Mouse (Mus musculus): ENCODE results near the gene Tspo. TPM values are rescaled to one million over a fixed set of nuclear protein-coding genes. Genes with fewer than 3 reads are reported as not detected.

Gene Tspo
- polyA plus RNA-seq, 1 experiment: 402 TPM

DNA sequence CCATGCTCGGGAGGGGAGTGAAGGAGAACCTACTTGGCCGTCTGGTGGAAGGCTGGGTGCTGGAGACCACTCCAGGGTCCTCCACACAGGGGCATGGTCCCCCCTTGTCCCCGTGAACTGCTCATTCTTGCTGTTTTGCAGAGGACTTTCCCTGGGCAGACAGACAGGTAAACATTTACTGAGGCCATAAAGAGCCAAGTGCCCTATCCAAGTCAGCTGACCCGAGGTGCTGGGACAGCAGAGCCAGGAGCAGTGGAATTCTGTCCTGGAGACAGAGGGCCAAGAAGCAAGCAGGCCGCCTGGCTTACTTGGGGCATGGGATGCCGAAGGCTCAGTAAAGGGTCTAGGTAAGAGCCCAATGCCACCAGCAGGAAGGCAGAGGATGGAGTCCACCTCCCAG, 32.7 kb upstream of the Tspo start:
- no peaks in the 10 kb centered on the region for H3K27me3 ChIP-seq (replicated peaks; ENCODE audit: control insufficient read depth, insufficient read depth, low read length)
- no peaks in the 10 kb centered on the region for H3K36me3 ChIP-seq (ENCODE audit: control insufficient read depth, insufficient read depth, low read length)
- peaks cover 30% of the 10 kb centered on the region for H3K4me1 ChIP-seq (ENCODE audit: control insufficient read depth, insufficient read depth, low read length)
- H3K4me3 ChIP-seq (ENCODE audit: insufficient read depth, low read depth, low read length): peak overlapping the region; percentile 32; the same call in 1 of the 2 replicates
- DNase-seq: peak; percentile 89
- TF ChIP-seq CTCF (conservative IDR thresholded peaks at IDR 0.05; ENCODE audit: insufficient read depth, insufficient read length, low read depth, low read length) (no peak), POLR2A (IDR thresholded peaks at IDR 0.05; ENCODE audit: low read depth, low read length) (peak; percentile 63)
- peak overlapping the region; percentile 97 for H3K27ac ChIP-seq (ENCODE audit: insufficient read depth, low read depth, low read length)
- 31% methylated on average over 6 of the region's 6 CpGs for whole genome bisulfite sequencing

- Histone ChIP-seq H3K36me3 (ENCODE audit: control insufficient read depth, insufficient read depth, low read length) (no peaks in the 10 kb centered on the region), H3K27me3 (replicated peaks; ENCODE audit: control insufficient read depth, insufficient read depth, low read length) (no peaks in the 10 kb centered on the region), H3K4me3 (ENCODE audit: insufficient read depth, low read depth, low read length) (peak overlapping the region; percentile 32; the same call in 1 of the 2 replicates), H3K4me1 (ENCODE audit: control insufficient read depth, insufficient read depth, low read length) (peaks cover 35% of the 10 kb centered on the region), H3K27ac (ENCODE audit: insufficient read depth, low read depth, low read length) (no peak overlapping the region)
- peak; percentile 44 for DNase-seq
- 77% methylated on average over 5 of the region's 5 CpGs for WGBS
- TF ChIP-seq POLR2A (IDR thresholded peaks at IDR 0.05; ENCODE audit: low read depth, low read length) (no peak), CTCF (conservative IDR thresholded peaks at IDR 0.05; ENCODE audit: insufficient read depth, insufficient read length, low read depth, low read length) (peak; percentile 68)
Observed at GRCm38 (mm10) chr15:83531961-83532469, 31.4 kb upstream of the Tspo start.

GRCm38 (mm10) chr15:83532606-83533005, 30.8 kb upstream of the Tspo start:
- TF ChIP-seq CTCF (conservative IDR thresholded peaks at IDR 0.05; ENCODE audit: insufficient read depth, insufficient read length, low read depth, low read length) (no peak), POLR2A (IDR thresholded peaks at IDR 0.05; ENCODE audit: low read depth, low read length) (no peak)
- no peak overlapping the region for H3K27ac ChIP-seq (ENCODE audit: insufficient read depth, low read depth, low read length)
- WGBS: 74% methylated on average over 7 of the region's 7 CpGs
- no peak overlapping the region for H3K4me3 ChIP-seq (ENCODE audit: insufficient read depth, low read depth, low read length)
- DNase-seq: no peak
- H3K4me1 ChIP-seq (ENCODE audit: control insufficient read depth, insufficient read depth, low read length): peaks cover 35% of the 10 kb centered on the region
- no peaks in the 10 kb centered on the region for H3K27me3 ChIP-seq (replicated peaks; ENCODE audit: control insufficient read depth, insufficient read depth, low read length)
- H3K36me3 ChIP-seq (ENCODE audit: control insufficient read depth, insufficient read depth, low read length): no peaks in the 10 kb centered on the region

DNA sequence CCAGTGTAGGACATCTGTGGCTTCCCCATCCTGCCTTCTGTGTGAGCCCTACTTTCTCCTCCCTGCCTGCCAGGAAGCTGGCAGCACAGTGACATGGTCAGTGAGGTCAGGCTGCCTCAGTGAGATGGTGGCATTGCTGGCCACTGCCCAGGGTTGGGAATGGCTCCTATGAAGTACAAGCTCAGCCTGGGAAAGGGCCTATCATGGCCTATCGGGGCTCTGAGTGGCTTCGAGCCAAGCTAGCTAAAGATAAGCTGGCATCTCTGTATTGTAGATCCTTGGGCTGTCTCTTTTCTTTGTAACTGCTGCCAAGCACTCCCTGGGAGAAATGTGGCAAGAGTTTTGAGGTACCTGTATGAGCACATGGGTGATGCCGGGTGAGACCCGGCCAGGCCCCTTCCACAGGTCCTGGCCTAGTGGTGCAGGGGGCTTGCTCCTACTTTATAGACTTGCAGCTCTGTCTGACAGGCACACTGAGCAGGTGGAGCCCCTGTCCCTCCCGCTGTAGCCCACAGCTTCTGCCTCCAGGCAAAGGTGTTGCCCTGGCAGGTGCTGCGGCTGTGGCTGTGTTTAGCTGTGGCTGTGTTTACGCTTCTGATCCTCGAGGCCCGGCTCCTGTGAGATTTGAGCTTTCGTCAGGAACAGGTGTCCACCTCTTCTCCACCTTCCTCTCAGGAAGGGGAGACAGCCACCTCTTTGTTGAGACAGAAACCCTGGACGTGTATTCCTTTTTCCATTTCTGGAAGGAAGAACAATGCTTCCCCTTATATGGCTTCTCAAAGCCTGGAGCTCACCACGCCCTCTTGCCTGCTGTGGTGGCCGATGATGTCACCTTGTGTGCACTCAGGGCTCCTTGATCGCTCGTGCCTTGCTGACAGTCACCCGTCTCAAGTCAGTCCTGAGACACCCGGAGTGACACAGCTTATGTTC, 28.2 kb upstream of the Tspo start:
- 53% methylated on average over 17 of the region's 17 CpGs for WGBS
- no peak overlapping the region for H3K4me3 ChIP-seq (ENCODE audit: insufficient read depth, low read depth, low read length)
- H3K36me3 ChIP-seq (ENCODE audit: control insufficient read depth, insufficient read depth, low read length): no peaks in the 10 kb centered on the region
- H3K27me3 ChIP-seq (replicated peaks; ENCODE audit: control insufficient read depth, insufficient read depth, low read length): no peaks in the 10 kb centered on the region
- no peak overlapping the region for H3K27ac ChIP-seq (ENCODE audit: insufficient read depth, low read depth, low read length)
- TF ChIP-seq POLR2A (IDR thresholded peaks at IDR 0.05; ENCODE audit: low read depth, low read length) (no peak), CTCF (conservative IDR thresholded peaks at IDR 0.05; ENCODE audit: insufficient read depth, insufficient read length, low read depth, low read length) (no peak)
- peaks cover 34% of the 10 kb centered on the region for H3K4me1 ChIP-seq (ENCODE audit: control insufficient read depth, insufficient read depth, low read length)
- DNase-seq: no peak

DNA sequence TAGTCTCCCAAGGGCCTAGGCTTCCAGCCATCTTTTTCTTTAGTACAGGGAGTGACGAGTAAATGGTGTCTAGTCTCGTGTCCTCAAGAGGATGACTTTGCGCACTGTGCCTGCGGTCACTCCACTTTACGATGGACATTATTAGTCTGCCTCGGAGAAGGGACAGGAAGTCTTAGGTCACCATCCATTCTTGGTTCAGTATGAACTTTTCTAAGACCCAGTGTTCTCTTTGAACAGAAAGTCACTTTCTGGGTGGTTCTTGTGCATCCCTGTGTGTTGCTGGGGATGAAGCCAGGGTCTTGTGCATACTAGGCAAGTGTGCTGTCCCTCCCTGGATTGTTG, 27.5 kb upstream of the Tspo start:
- no peak overlapping the region for H3K27ac ChIP-seq (ENCODE audit: insufficient read depth, low read depth, low read length)

GRCm38 (mm10) chr15:83538855-83539254, 24.5 kb upstream of the Tspo start:
- no peak for TF ChIP-seq POLR2A (IDR thresholded peaks at IDR 0.05; ENCODE audit: low read depth, low read length)
- TF ChIP-seq CTCF (conservative IDR thresholded peaks at IDR 0.05; ENCODE audit: insufficient read depth, insufficient read length, low read depth, low read length): no peak
- WGBS: 85% methylated on average over 2 of the region's 2 CpGs

More for the DNA sequence above, 27.5 kb upstream of the Tspo start:
- Histone ChIP-seq H3K4me1 (ENCODE audit: control insufficient read depth, insufficient read depth, low read length) (peaks cover 35% of the 10 kb centered on the region), H3K36me3 (ENCODE audit: control insufficient read depth, insufficient read depth, low read length) (no peaks in the 10 kb centered on the region), H3K4me3 (ENCODE audit: insufficient read depth, low read depth, low read length) (no peak overlapping the region), H3K27me3 (replicated peaks; ENCODE audit: control insufficient read depth, insufficient read depth, low read length) (no peaks in the 10 kb centered on the region)
- peak; percentile 56 for DNase-seq
- WGBS: 63% methylated on average over 6 of the region's 6 CpGs
- TF ChIP-seq CTCF (conservative IDR thresholded peaks at IDR 0.05; ENCODE audit: insufficient read depth, insufficient read length, low read depth, low read length): no peak
- TF ChIP-seq POLR2A (IDR thresholded peaks at IDR 0.05; ENCODE audit: low read depth, low read length): no peak

DNA sequence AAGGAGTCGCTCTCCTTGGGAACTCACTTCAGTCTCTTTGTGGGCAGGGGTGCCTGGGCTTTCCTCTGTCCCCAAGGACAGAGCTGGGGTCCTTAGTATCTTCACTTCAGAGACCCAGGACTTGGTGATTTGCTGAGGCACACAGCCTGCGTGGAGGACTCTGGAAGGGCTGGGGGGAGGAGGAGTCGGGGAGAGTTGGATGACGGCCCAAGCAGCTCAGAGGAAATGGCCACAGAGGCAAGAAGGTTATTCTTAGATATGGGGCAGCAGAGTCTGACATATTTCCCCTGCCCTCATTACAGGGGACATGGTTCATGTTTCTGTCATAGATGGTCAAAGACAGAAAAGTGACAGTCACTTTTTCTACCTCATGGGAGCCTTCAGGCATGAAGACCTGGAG, 23.5 kb upstream of the Tspo start:
- Histone ChIP-seq H3K4me1 (ENCODE audit: control insufficient read depth, insufficient read depth, low read length) (peaks cover 29% of the 10 kb centered on the region), H3K4me3 (ENCODE audit: insufficient read depth, low read depth, low read length) (no peak overlapping the region), H3K27me3 (replicated peaks; ENCODE audit: control insufficient read depth, insufficient read depth, low read length) (no peaks in the 10 kb centered on the region), H3K36me3 (ENCODE audit: control insufficient read depth, insufficient read depth, low read length) (no peaks in the 10 kb centered on the region), H3K27ac (ENCODE audit: insufficient read depth, low read depth, low read length) (peak overlapping the region; percentile 22; the same call in 1 of the 2 replicates)
- WGBS: 13% methylated on average over 4 of the region's 4 CpGs
- no peak for TF ChIP-seq POLR2A (IDR thresholded peaks at IDR 0.05; ENCODE audit: low read depth, low read length)
- DNase-seq: peak; percentile 87

More at GRCm38 (mm10) chr15:83538855-83539254, 24.5 kb upstream of the Tspo start:
- no peak for DNase-seq
- H3K4me1 ChIP-seq (ENCODE audit: control insufficient read depth, insufficient read depth, low read length): peaks cover 33% of the 10 kb centered on the region
- H3K27me3 ChIP-seq (replicated peaks; ENCODE audit: control insufficient read depth, insufficient read depth, low read length): no peaks in the 10 kb centered on the region
- H3K4me3 ChIP-seq (ENCODE audit: insufficient read depth, low read depth, low read length): no peak overlapping the region
- no peaks in the 10 kb centered on the region for H3K36me3 ChIP-seq (ENCODE audit: control insufficient read depth, insufficient read depth, low read length)
- no peak overlapping the region for H3K27ac ChIP-seq (ENCODE audit: insufficient read depth, low read depth, low read length)

All from kidney, adult 2 months (tissue).